Mouse (Mus musculus) ES-Bruce4 (cell line): ENCODE data around the gene Sec22a. TPM values are rescaled to one million over a fixed set of nuclear protein-coding genes. Genes with fewer than 3 reads are reported as not detected.

Experiments used
- H3K27ac ChIP-seq: 2 replicates; pipeline ENCODE4 v1.5.1; 2012; ENCODE audit warnings: low read length, inconsistent platforms; ENCODE audit not compliant: insufficient read depth
- H3K27me3 ChIP-seq: 2 replicates; pipeline ENCODE4 v1.6.1; 2012; ENCODE audit warnings: mild to moderate bottlenecking, low read length, inconsistent platforms; ENCODE audit not compliant: control insufficient read depth, poor library complexity, insufficient read depth, severe bottlenecking
- H3K36me3 ChIP-seq: 2 replicates; pipeline ENCODE4 v1.6.1; 2012; ENCODE audit warnings: inconsistent platforms, mild to moderate bottlenecking, low read length, moderate library complexity; ENCODE audit not compliant: control insufficient read depth, poor library complexity, insufficient read depth, severe bottlenecking
- H3K4me1 ChIP-seq: one replicate; pipeline ENCODE4 v1.8.1; 2011; ENCODE audit warnings: low read length; ENCODE audit not compliant: control insufficient read depth, insufficient read depth
- H3K4me3 ChIP-seq: 2 replicates; pipeline ENCODE4 v1.5.1; 2011; ENCODE audit warnings: low read depth, mild to moderate bottlenecking, low read length
- H3K9ac ChIP-seq: 2 replicates; pipeline ENCODE4 v1.6.1; 2012; ENCODE audit warnings: low read depth, mild to moderate bottlenecking, inconsistent platforms; ENCODE audit not compliant: poor library complexity, severe bottlenecking
- H3K9me3 ChIP-seq: replicated peaks from 2 replicates; pipeline ENCODE4 v1.6.1; 2012; ENCODE audit warnings: mild to moderate bottlenecking, low read length, inconsistent platforms; ENCODE audit not compliant: control insufficient read depth, poor library complexity, insufficient read depth, severe bottlenecking
- CTCF ChIP-seq: IDR thresholded peaks from one replicate; pipeline ENCODE4 v1.8.1; 2011; ENCODE audit warnings: low read depth, low read length
- EP300 ChIP-seq: IDR thresholded peaks from 2 replicates; pipeline ENCODE4 v1.6.1; 2011; ENCODE audit warnings: low read depth, low read length; ENCODE audit not compliant: insufficient read depth
- POLR2A ChIP-seq: IDR thresholded peaks from one replicate; pipeline ENCODE4 v1.8.1; 2011; ENCODE audit warnings: low read length; ENCODE audit not compliant: insufficient read depth
- polyA plus RNA-seq: library from polyadenylated mRNA; stranded (reverse); fragments of >200 nt; gene quantifications from 2 replicates; pipeline ENCODE4 v1.2.4, GENCODE M21; 2011; ENCODE audit warnings: low read depth; ENCODE audit not compliant: missing spikeins, insufficient read depth, insufficient read length

Sec22a gene
- polyA plus RNA-seq, 1 experiment, result 32.8 TPM

- H3K4me1 ChIP-seq, result no peaks in the 10 kb centered on the region
- no peaks in the 10 kb centered on the region for H3K36me3 ChIP-seq
- H3K4me3 ChIP-seq, result no peak overlapping the region
- H3K27me3 ChIP-seq, result no peaks in the 10 kb centered on the region
- no peak overlapping the region for H3K27ac ChIP-seq
- TF ChIP-seq EP300 (no peak), CTCF (no peak), POLR2A (no peak)
- no peak overlapping the region for H3K9ac ChIP-seq
- H3K9me3 ChIP-seq, result no peaks in the 10 kb centered on the region
These were observed 77.9 kb downstream of the Sec22a start for GRCm38 (mm10) chr16:35285821-35286220.

- Histone ChIP-seq H3K9ac (no peak overlapping the region), H3K9me3 (no peaks in the 10 kb centered on the region), H3K27me3 (no peaks in the 10 kb centered on the region), H3K4me3 (no peak overlapping the region), H3K4me1 (no peaks in the 10 kb centered on the region), H3K36me3 (no peaks in the 10 kb centered on the region), H3K27ac (no peak overlapping the region)
- TF ChIP-seq POLR2A, result no peak
- no peak for TF ChIP-seq EP300
- no peak for TF ChIP-seq CTCF
These were observed 81.3 kb downstream of the Sec22a start for GRCm38 (mm10) chr16:35282456-35282855.

- Histone ChIP-seq H3K9me3 (no peaks in the 10 kb centered on the region), H3K27me3 (no peaks in the 10 kb centered on the region), H3K4me1 (no peaks in the 10 kb centered on the region), H3K9ac (no peak overlapping the region), H3K27ac (no peak overlapping the region), H3K4me3 (no peak overlapping the region), H3K36me3 (no peaks in the 10 kb centered on the region)
- TF ChIP-seq EP300 (no peak), POLR2A (no peak), CTCF (no peak)
These were observed 85.6 kb downstream of the Sec22a start for GRCm38 (mm10) chr16:35278166-35278565.

DNA sequence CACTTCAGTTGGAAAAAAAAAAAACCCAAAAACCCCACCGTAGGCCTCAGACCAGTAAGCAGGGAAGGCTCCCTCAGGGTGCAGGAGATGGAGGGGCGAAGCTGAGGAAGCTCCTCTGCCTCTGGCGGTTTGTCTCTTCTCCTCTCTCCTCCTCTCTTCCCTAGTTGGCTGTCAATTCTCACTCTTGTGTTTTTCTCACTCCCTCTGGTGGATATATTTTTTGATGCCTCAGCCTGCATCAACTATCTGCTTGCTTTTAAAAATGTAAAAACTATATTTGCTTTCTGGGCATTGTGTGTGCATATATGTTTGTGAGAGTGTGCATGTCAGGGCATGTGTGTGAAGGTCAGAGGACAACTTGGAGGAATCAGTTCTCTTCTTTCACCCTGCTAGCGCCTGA, 91.3 kb downstream of the Sec22a start:
- no peaks in the 10 kb centered on the region for H3K4me1 ChIP-seq
- no peak overlapping the region for H3K9ac ChIP-seq
- H3K4me3 ChIP-seq, result no peak overlapping the region
- no peaks in the 10 kb centered on the region for H3K27me3 ChIP-seq
- no peaks in the 10 kb centered on the region for H3K36me3 ChIP-seq
- H3K9me3 ChIP-seq, result no peaks in the 10 kb centered on the region
- no peak overlapping the region for H3K27ac ChIP-seq
- TF ChIP-seq POLR2A (no peak), EP300 (no peak), CTCF (no peak)

GRCm38 (mm10) chr16:35271572-35271971, 92.1 kb downstream of the Sec22a start:
- Histone ChIP-seq H3K9ac (no peak overlapping the region), H3K4me1 (no peaks in the 10 kb centered on the region), H3K27ac (no peak overlapping the region), H3K9me3 (no peaks in the 10 kb centered on the region), H3K36me3 (no peaks in the 10 kb centered on the region), H3K4me3 (no peak overlapping the region), H3K27me3 (no peaks in the 10 kb centered on the region)
- no peak for TF ChIP-seq EP300
- no peak for TF ChIP-seq CTCF
- no peak for TF ChIP-seq POLR2A

DNA sequence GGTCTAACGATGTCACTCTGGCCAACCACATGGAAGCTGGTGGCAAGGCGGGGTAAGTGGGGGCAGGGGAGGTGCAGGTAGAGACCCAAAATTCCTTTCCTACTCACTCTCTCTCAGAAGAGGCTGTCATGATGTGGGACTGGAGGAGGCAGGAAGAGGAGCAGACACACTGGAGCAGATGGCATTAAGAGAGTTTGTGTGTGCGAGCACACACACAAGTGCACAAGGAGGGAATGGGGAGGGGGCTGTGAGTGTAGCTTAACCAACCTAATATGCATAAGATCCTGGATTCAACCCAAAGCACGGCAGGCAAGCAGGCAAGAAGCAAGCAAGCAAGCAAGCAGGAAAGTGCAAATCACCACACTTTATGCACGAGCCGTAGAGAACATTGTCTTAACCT, 92.8 kb downstream of the Sec22a start:
- no peak overlapping the region for H3K9ac ChIP-seq
- no peak overlapping the region for H3K27ac ChIP-seq
- no peaks in the 10 kb centered on the region for H3K9me3 ChIP-seq
- TF ChIP-seq CTCF (no peak), EP300 (no peak), POLR2A (no peak)
- no peaks in the 10 kb centered on the region for H3K36me3 ChIP-seq
- H3K4me1 ChIP-seq, result no peaks in the 10 kb centered on the region
- no peak overlapping the region for H3K4me3 ChIP-seq
- H3K27me3 ChIP-seq, result no peaks in the 10 kb centered on the region
